Mouse (Mus musculus) adipocyte (in vitro differentiated cells): ENCODE measurements at regions not wholly inside any gene's neighbourhood (a gene's known extent, or its start where the extent isn't known, plus 50 kb on each side); places are given as distances from the start of the nearest gene placed in this dataset.

Experiments used
- DNase-seq: peaks from one replicate; pipeline ENCODE4 v3.0.0-alpha.2; 2016; ENCODE audit warnings: low spot score

- DNase-seq, result peak; percentile 55
Observed at GRCm38 (mm10) chr12:70589315-70589742, 136.4 kb downstream of the Tmx1 start.

GRCm38 (mm10) chr12:70590456-70591050, 137.7 kb downstream of the Tmx1 start:
- DNase-seq, result no peak

- no peak for DNase-seq
Observed at GRCm38 (mm10) chr12:70592821-70593220, 139.9 kb downstream of the Tmx1 start.

- DNase-seq, result peak; percentile 68
Observed at GRCm38 (mm10) chr12:70598211-70598701, 145.4 kb downstream of the Tmx1 start.

- DNase-seq, result no peak
Observed at GRCm38 (mm10) chr12:70599731-70600130, 146.8 kb downstream of the Tmx1 start.

- DNase-seq, result no peak
Observed at GRCm38 (mm10) chr12:70603869-70604268, 151.0 kb downstream of the Tmx1 start.

- DNase-seq, result no peak
Observed at GRCm38 (mm10) chr12:70608672-70609071, 155.8 kb downstream of the Tmx1 start.

- peak; percentile 47 for DNase-seq
Observed at GRCm38 (mm10) chr12:70609116-70609871, 156.4 kb downstream of the Tmx1 start.

GRCm38 (mm10) chr12:70611891-70612290, 159.0 kb downstream of the Tmx1 start:
- peak; percentile 26 for DNase-seq

- no peak for DNase-seq
Observed at GRCm38 (mm10) chr12:70613244-70613643, 160.3 kb downstream of the Tmx1 start.

- DNase-seq, result no peak
Observed at GRCm38 (mm10) chr12:70614101-70614500, 161.2 kb downstream of the Tmx1 start.

GRCm38 (mm10) chr12:70614686-70615085, 161.8 kb downstream of the Tmx1 start:
- no peak for DNase-seq

GRCm38 (mm10) chr12:70615123-70615522, 162.2 kb downstream of the Tmx1 start:
- DNase-seq, result no peak

GRCm38 (mm10) chr12:70616049-70616448, 163.2 kb downstream of the Tmx1 start:
- peak; percentile 45 for DNase-seq

- no peak for DNase-seq
Observed at GRCm38 (mm10) chr12:70616487-70616886, 163.6 kb downstream of the Tmx1 start.

- no peak for DNase-seq
Observed at GRCm38 (mm10) chr12:70617024-70617423, 164.1 kb downstream of the Tmx1 start.

- DNase-seq, result no peak
Observed at GRCm38 (mm10) chr12:70617979-70618378, 165.1 kb downstream of the Tmx1 start.

- DNase-seq, result no peak
Observed at GRCm38 (mm10) chr12:70619436-70619835, 166.5 kb downstream of the Tmx1 start.

GRCm38 (mm10) chr12:70622019-70622418, 169.1 kb downstream of the Tmx1 start:
- no peak for DNase-seq

- DNase-seq, result no peak
Observed at GRCm38 (mm10) chr12:70624298-70624980, 171.5 kb downstream of the Tmx1 start.

GRCm38 (mm10) chr12:70627638-70628037, 174.7 kb downstream of the Tmx1 start:
- DNase-seq, result no peak

GRCm38 (mm10) chr12:70628384-70629365, 175.8 kb downstream of the Tmx1 start:
- no peak for DNase-seq
